Mouse (Mus musculus) CH12.LX (cell line): ENCODE measurements at regions not wholly inside any gene's neighbourhood (a gene's known extent, or its start where the extent isn't known, plus 50 kb on each side); places are given as distances from the start of the nearest gene placed in this dataset.

Experiments
- CHD1 ChIP-seq: IDR thresholded peaks from 2 replicates; pipeline ENCODE4 v1.6.1; 2012; ENCODE audit warnings: low read depth, low read length, improper control_type of control experiment, inconsistent platforms
- CHD2 ChIP-seq: IDR thresholded peaks from 2 replicates; pipeline ENCODE4 v1.6.1; 2011; ENCODE audit warnings: low read length, improper control_type of control experiment
- HCFC1 ChIP-seq: IDR thresholded peaks from 2 replicates; pipeline ENCODE4 v1.6.1; 2012; ENCODE audit warnings: low read depth, mild to moderate bottlenecking, inconsistent platforms, low read length, improper control_type of control experiment
- JUND ChIP-seq: conservative IDR thresholded peaks from 2 replicates; pipeline ENCODE4 v1.6.1; 2011; ENCODE audit warnings: low read depth, low read length, improper control_type of control experiment
- MAZ ChIP-seq: IDR thresholded peaks from 2 replicates; pipeline ENCODE4 v1.6.1; 2012; ENCODE audit warnings: low read depth, mild to moderate bottlenecking, inconsistent platforms, low read length, improper control_type of control experiment, moderate library complexity
- SMC3 ChIP-seq: IDR thresholded peaks from 2 replicates; pipeline ENCODE4 v1.6.1; 2011; ENCODE audit warnings: low read depth, low read length, improper control_type of control experiment
- USF1 ChIP-seq: IDR thresholded peaks from 2 replicates; pipeline ENCODE4 v1.6.1; 2014; ENCODE audit warnings: low read depth, mild to moderate bottlenecking, inconsistent platforms, low read length, improper control_type of control experiment
- USF2 ChIP-seq: conservative IDR thresholded peaks from 2 replicates; pipeline ENCODE4 v1.6.1; 2011; ENCODE audit warnings: low read depth, low read length, improper control_type of control experiment
- ZNF384 ChIP-seq: IDR thresholded peaks from 2 replicates; pipeline ENCODE4 v1.6.1; 2012; ENCODE audit warnings: low read depth, low read length, improper control_type of control experiment, inconsistent platforms

DNA sequence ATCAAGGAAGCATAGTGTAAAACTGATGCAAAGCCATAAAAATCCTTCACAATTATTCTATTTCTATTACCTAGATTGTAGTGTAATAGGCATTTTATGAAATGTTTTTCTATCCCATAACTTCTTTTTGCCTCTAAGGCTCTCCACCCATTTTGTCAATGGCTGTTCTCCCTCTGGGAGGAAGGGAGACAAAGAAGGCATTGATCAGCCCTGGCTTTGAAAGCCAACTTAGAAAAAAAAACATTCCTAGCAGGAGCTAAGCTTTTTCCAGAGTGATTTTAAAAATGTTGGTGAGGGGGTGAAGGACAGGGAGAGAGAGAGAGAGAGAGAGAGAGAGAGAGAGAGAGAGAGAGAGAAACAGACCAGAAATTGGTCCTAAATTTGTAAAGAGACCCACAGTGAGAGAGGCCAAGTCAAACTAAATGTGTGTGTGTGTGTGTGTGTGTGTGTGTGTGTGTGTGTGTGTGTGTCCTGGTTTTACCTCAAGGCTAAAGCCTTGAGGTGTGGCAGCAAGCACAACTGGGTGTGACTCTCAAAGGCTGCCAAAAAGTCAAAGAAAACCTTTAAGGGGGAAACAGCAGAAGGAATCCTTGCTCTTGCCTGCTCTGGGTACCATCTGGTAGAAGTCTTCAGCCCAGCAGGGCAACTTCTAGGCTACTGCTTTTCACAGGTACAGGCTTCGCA is 77.0 kb upstream of the Klf12 start:
- TF ChIP-seq CHD1 (no peak), HCFC1 (no peak), USF2 (no peak), SMC3 (no peak), CHD2 (no peak), USF1 (no peak), JUND (no peak), MAZ (no peak), ZNF384 (no peak)
